Mouse (Mus musculus): ENCODE results near the gene Hist1h2bb. TPM values are rescaled to one million over a fixed set of nuclear protein-coding genes. Genes with fewer than 3 reads are reported as not detected.

Hist1h2bb gene
- polyA plus RNA-seq, 1 experiment from 2014 or later: 5.5 TPM

DNA sequence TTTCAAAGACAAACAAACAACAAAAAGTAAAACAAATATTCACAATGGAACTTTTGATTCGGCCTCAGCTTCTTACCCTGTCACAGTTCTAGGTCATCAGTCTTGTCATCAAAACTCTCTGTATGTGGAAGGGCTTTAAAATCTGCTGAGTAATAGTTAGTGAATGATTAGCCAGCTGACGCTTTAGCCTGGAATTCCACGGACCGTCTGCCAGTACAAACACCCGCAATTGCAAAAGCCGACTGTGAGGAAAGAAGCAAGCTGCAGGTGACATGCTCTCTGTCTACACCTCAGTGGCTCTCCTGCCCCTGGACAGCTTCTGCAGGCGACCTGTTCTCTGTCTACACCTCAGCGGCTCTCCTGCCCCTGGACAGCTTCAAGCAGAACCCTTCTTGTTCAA lies 16.1 kb upstream of the Hist1h2bb start:
- H3K27ac ChIP-seq: no peak overlapping the region
- WGBS: 62% methylated on average over 8 of the region's 8 CpGs
- no peak for ATAC-seq
- no peaks in the 10 kb centered on the region for H3K36me3 ChIP-seq (ENCODE audit: poor library complexity, severe bottlenecking)
- no peak overlapping the region for H3K4me3 ChIP-seq
- no peaks in the 10 kb centered on the region for H3K9me3 ChIP-seq (replicated peaks)
- no peaks in the 10 kb centered on the region for H3K27me3 ChIP-seq
- H3K4me1 ChIP-seq: no peaks in the 10 kb centered on the region
- H3K4me2 ChIP-seq: no peak overlapping the region
- no peak overlapping the region for H3K9ac ChIP-seq

DNA sequence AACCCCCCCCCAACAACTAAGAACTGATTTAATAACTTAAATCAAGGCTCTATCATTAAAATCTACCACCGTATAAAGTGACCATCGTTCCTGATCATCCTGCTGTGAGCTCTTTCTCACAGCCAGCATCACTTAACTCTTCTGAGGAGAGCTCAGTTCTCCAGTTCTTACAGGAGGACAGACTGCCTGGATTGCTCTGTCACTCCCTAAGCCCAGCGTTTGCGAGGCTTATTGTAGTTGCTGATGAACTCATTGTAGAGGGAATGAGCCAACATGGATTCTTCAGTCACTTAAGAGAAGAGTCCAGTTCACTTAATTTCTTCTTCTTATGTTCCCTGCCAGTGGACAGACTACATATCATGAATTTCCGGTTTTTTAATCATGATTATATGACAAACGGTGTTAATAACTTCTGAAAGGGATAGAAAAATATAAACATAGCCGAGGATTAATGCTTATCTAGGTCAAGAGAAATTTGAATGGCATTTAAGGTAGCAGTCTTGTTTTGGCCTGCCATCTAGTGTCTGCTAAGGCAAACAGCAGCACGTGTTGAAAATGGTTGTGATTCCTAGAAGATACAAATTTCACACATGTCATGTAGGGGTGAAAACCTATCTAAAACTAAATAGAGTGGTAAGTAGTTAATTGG lies 14.3 kb upstream of the Hist1h2bb start:
- 0 out of 2 replicates have a peak, but pooled peaks have one; percentile 51 for ATAC-seq
- Histone ChIP-seq H3K27ac (no peak overlapping the region), H3K4me3 (no peak overlapping the region), H3K27me3 (no peaks in the 10 kb centered on the region), H3K9ac (no peak overlapping the region), H3K36me3 (ENCODE audit: poor library complexity, severe bottlenecking) (no peaks in the 10 kb centered on the region), H3K9me3 (replicated peaks) (no peaks in the 10 kb centered on the region), H3K4me2 (no peak overlapping the region), H3K4me1 (no peaks in the 10 kb centered on the region)
- 26% methylated on average over 8 of the region's 8 CpGs for WGBS

DNA sequence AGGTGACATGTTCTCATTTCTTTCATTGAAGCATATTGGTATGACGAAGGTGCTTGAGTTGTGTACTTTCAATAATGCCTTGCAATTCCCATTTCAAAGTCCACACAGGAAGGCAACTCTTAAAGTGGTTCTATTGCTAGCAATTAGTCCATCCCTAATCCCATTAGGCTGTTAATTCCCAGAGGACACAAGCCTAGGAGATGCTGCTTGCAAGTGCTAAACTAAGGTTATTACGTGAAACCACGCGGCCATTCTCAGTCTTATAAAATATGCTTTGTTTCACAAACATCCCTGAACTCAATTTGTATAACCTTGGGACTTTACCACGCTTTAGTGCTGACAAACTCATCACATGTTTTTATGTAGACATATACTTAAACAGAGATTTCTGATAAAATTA lies 9.4 kb upstream of the Hist1h2bb start:
- Histone ChIP-seq H3K4me2 (no peak overlapping the region), H3K27ac (no peak overlapping the region), H3K4me1 (peaks cover 20% of the 10 kb centered on the region), H3K27me3 (no peaks in the 10 kb centered on the region), H3K9ac (no peak overlapping the region), H3K4me3 (no peak overlapping the region), H3K9me3 (replicated peaks) (no peaks in the 10 kb centered on the region), H3K36me3 (ENCODE audit: poor library complexity, severe bottlenecking) (no peaks in the 10 kb centered on the region)
- ATAC-seq: no peak
- WGBS: 84% methylated on average over 5 of the region's 5 CpGs

DNA sequence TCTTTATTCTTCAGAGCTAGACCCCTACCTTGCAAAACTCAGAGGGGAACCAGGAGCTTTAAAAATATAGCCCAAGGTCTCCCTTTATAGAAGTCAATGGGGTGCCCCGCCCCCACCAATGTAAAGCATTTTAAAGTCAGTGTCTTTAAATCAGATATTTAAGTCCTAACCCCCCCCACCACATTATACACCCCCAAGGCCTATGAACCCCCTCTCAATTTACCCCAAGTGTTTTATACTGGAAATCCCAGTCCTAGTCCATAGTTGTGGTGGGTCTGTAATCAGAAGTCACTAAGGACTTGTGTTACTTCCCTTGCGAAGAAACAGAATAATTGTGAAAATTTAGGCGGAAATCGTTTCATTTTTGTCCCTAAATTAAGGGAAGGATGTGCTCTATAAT lies 8.5 kb upstream of the Hist1h2bb start:
- 18% methylated on average over 4 of the region's 4 CpGs for WGBS
- H3K36me3 ChIP-seq (ENCODE audit: poor library complexity, severe bottlenecking): no peaks in the 10 kb centered on the region

DNA sequence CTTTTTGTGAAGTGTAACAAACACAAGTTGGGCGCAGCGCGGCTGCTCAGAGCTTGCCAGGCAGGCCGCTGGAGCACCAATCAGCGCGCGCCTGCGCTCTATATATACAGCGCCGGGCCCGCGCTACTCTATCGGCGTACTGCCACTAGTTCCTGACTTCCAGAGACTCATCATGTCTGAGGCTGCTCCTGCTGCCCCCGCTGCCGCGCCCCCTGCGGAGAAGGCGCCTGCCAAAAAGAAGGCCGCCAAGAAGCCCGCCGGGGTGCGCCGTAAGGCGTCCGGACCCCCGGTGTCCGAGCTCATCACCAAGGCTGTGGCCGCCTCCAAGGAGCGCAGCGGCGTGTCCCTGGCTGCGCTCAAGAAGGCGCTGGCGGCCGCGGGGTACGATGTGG lies 7.9 kb upstream of the Hist1h2bb start, which contains the start of gene Hist1h1c:
Gene Hist1h1c, plus strand, starts transcription at position 132 of the 392 bp plus-strand sequence.
- H3K4me2 ChIP-seq: peak within 1 kb of the TSS; percentile 98
- peak within 1 kb of the TSS; percentile 92 for H3K9ac ChIP-seq
- H3K4me3 ChIP-seq: peak within 1 kb of the TSS; percentile 57
- no peaks in the 10 kb centered on the region for H3K9me3 ChIP-seq (replicated peaks)
- H3K27ac ChIP-seq: peak within 1 kb of the TSS; percentile 98
- no peaks in the 10 kb centered on the region for H3K36me3 ChIP-seq (ENCODE audit: poor library complexity, severe bottlenecking)
- under 1% methylated on average over 38 of the region's 38 CpGs for WGBS
- H3K4me1 ChIP-seq: peaks cover 20% of the 10 kb centered on the region
- no peaks in the 10 kb centered on the region for H3K27me3 ChIP-seq
- peak; percentile 97 for ATAC-seq

More for the DNA sequence above, 8.5 kb upstream of the Hist1h2bb start:
- Histone ChIP-seq H3K4me2 (peak overlapping the region; percentile 98), H3K27ac (peak overlapping the region; percentile 98), H3K4me3 (no peak overlapping the region), H3K9ac (peak overlapping the region; percentile 92), H3K9me3 (replicated peaks) (no peaks in the 10 kb centered on the region), H3K4me1 (peaks cover 20% of the 10 kb centered on the region), H3K27me3 (no peaks in the 10 kb centered on the region)
- ATAC-seq: no peak

DNA sequence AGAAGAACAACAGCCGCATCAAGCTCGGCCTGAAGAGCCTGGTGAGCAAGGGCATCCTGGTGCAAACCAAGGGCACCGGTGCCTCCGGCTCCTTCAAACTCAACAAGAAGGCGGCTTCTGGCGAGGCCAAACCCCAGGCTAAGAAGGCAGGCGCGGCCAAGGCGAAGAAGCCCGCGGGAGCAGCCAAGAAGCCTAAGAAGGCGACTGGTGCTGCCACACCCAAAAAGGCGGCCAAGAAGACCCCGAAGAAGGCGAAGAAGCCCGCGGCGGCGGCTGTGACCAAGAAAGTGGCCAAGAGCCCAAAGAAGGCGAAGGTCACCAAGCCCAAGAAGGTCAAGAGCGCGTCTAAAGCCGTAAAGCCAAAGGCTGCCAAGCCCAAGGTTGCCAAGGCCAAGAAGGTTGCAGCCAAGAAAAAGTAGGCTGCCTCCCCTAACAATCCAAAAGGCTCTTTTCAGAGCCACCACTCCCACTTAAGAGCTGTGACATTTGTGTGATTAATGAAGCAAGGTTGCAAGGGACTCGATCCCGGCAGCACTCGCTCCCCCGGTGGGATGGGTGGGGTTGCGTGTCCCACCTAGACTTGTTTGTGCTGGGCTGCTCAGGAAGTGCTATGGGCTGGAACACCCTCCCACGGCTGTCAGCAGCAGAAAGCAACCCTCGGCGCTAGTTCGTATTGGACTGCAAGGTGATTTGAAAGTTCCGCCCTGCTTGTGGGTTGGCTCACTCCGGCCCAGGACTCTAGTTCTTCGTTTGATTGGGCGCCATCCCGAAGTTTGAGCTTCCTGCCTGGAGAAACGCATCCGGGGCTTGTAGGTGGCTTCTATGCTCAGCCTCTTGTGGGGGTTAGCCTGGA lies 7.2 kb upstream of the Hist1h2bb start:
- Histone ChIP-seq H3K27ac (peak overlapping the region; percentile 98), H3K4me1 (peaks cover 21% of the 10 kb centered on the region), H3K4me2 (peak overlapping the region; percentile 98), H3K9me3 (replicated peaks) (no peaks in the 10 kb centered on the region), H3K36me3 (ENCODE audit: poor library complexity, severe bottlenecking) (no peaks in the 10 kb centered on the region), H3K4me3 (peak overlapping the region; percentile 57), H3K9ac (peak overlapping the region; percentile 92), H3K27me3 (no peaks in the 10 kb centered on the region)
- peak; percentile 90 for ATAC-seq
- WGBS: 1% methylated on average over 39 of the region's 39 CpGs

DNA sequence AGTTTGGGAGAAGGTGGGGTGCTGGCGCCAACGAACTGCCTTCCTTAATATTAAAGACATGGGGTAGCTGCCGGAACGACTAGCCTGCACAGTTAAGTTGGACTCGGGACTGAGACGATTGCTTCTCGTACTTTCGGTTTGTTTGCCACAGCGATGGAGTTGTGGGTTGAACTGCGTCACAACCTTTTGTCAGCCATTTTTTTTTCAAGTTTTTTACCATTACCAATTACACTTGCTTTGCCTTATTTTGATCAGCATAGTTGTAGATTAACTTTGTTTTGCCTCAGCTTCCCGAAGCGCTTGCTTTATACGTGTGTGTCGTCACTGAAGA lies 6.6 kb upstream of the Hist1h2bb start:
- peak overlapping the region; percentile 57 for H3K4me3 ChIP-seq
- peak overlapping the region; percentile 98 for H3K27ac ChIP-seq
- peak overlapping the region; percentile 98 for H3K4me2 ChIP-seq
- no peaks in the 10 kb centered on the region for H3K36me3 ChIP-seq (ENCODE audit: poor library complexity, severe bottlenecking)
- peak overlapping the region; percentile 92 for H3K9ac ChIP-seq
- peaks cover 25% of the 10 kb centered on the region for H3K4me1 ChIP-seq
- no peak for ATAC-seq
- WGBS: 1% methylated on average over 14 of the region's 14 CpGs
- H3K9me3 ChIP-seq (replicated peaks): no peaks in the 10 kb centered on the region
- H3K27me3 ChIP-seq: no peaks in the 10 kb centered on the region

DNA sequence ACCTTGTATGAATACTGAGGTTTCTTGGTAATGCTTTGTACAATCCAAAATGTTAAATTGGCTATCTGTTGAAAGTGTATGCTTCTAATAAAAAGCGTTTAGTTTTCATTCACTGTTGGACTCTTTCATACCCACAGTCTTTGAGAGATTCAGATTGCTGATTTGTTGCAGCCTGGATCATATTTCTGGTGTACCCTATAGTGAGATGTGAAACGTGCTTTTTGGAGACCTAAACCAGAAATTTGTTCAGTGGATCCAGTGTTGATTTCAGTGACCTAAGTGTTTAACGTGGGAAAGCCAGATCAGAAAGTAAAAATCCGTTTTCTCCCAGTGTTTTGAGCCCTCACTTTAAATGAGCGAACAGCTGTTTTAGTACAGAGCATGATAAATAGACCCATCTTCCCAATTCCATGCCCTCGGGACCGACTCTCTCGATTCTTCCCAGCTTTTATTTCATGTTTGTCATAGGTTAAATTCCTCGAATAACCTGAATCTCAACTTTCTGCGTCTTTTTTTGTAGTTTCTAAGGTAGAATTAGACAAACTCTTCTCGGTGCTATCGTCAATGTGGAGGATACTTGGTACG lies 6.2 kb upstream of the Hist1h2bb start:
- peaks cover 25% of the 10 kb centered on the region for H3K4me1 ChIP-seq
- H3K27me3 ChIP-seq: no peaks in the 10 kb centered on the region
- ATAC-seq: no peak
- 40% methylated on average over 13 of the region's 13 CpGs for WGBS
- H3K9me3 ChIP-seq (replicated peaks): no peaks in the 10 kb centered on the region
- peak overlapping the region; percentile 92 for H3K9ac ChIP-seq
- H3K4me2 ChIP-seq: peak overlapping the region; percentile 98
- peak overlapping the region; percentile 98 for H3K27ac ChIP-seq
- H3K4me3 ChIP-seq: peak overlapping the region; percentile 57
- no peaks in the 10 kb centered on the region for H3K36me3 ChIP-seq (ENCODE audit: poor library complexity, severe bottlenecking)

DNA sequence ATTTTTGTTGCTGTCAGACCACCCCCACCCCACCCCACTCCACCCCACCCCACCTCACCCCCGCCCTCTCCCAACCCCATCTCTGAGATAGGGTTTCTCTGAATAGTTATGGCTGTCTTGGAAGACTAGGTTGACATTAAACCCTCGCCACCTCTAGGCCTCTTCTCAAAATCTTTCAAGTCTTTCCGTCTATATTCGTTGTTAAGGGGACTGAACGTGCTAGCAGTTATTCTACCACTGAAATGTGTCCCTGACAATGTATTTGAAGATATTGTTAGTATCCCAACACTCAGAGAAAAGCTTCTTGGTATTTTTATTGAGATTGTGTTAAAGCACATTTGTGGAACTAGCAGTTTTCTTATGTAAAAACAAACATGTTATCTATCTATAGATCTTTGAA lies 5.6 kb upstream of the Hist1h2bb start:
- Histone ChIP-seq H3K27ac (no peak overlapping the region), H3K9ac (no peak overlapping the region), H3K4me1 (peaks cover 25% of the 10 kb centered on the region), H3K9me3 (replicated peaks) (no peaks in the 10 kb centered on the region), H3K4me2 (peak overlapping the region; percentile 98), H3K36me3 (ENCODE audit: poor library complexity, severe bottlenecking) (no peaks in the 10 kb centered on the region), H3K4me3 (no peak overlapping the region), H3K27me3 (no peaks in the 10 kb centered on the region)
- ATAC-seq: no peak
- WGBS: 72% methylated on average over 5 of the region's 5 CpGs

DNA sequence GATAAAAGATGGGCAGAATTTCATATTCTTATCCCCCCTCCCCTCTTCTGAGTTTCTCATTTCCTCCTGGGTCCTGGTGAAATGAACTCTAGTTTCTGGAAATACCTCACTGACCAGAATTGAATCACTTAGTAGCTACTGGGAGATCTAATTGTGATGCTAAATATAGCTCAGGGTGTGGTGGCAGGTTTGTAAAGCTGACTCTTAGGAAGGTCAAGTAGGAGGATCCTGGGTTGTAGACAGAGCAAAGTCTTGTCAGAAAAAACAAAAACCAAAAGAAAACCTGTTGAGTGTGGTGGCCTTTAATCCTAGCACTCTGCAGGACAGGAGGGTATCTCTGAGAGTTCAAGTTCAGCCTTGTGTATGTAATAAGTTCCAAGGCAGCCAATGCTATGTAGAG lies 4.5 kb upstream of the Hist1h2bb start:
- H3K4me3 ChIP-seq: no peak overlapping the region

DNA sequence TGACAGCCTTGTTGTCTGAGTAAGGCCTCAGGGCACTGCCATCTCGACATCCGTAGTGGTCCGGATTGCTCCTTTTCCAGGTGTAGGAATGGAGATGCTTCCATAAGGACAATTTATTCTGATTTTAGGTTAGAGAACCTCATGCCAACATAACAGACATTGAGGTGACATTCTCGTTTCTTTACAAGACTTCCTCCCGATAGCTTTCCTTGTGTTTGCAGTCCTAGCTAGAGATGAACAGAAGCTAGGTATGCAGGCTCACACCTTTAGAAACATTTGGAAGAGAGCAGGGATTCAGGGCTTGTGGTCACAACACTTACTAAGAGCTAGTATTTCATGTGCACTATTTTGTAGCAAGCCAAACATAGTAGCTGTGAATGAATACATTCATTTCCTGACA lies 3.3 kb upstream of the Hist1h2bb start:
- Histone ChIP-seq H3K9me3 (replicated peaks) (no peaks in the 10 kb centered on the region), H3K4me1 (peaks cover 35% of the 10 kb centered on the region), H3K9ac (no peak overlapping the region), H3K4me3 (no peak overlapping the region), H3K27me3 (no peaks in the 10 kb centered on the region), H3K36me3 (ENCODE audit: poor library complexity, severe bottlenecking) (no peaks in the 10 kb centered on the region), H3K27ac (peak overlapping the region; percentile 21; the same call in 1 of the 2 replicates), H3K4me2 (no peak overlapping the region)
- 84% methylated on average over 5 of the region's 5 CpGs for WGBS
- ATAC-seq: no peak

More for the DNA sequence above, 4.5 kb upstream of the Hist1h2bb start:
- H3K27me3 ChIP-seq: no peaks in the 10 kb centered on the region
- no peak overlapping the region for H3K4me2 ChIP-seq
- H3K4me1 ChIP-seq: peaks cover 26% of the 10 kb centered on the region
- no peak overlapping the region for H3K9ac ChIP-seq
- H3K36me3 ChIP-seq (ENCODE audit: poor library complexity, severe bottlenecking): no peaks in the 10 kb centered on the region
- no peak for ATAC-seq
- no peak overlapping the region for H3K27ac ChIP-seq
- no peaks in the 10 kb centered on the region for H3K9me3 ChIP-seq (replicated peaks)

DNA sequence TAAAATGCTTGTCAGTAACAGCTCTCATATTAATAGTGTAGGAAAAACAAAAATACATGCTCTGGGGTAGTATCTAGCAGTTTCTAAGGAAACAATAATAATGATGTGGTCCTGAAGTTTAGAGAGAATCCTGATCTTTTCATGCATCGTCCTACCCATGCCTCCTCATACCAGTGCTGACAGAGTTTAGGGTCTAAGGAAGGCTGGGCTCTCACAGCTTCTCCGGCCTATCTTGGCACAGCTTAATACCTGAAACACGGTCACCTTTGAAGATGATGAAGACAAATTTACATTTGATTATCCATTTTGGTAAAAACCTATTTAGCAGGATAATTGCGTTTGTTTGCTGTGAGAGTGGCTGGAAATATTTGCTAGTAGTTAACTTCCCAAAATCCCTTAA lies 2.6 kb upstream of the Hist1h2bb start:
- H3K4me3 ChIP-seq: no peak overlapping the region; the same call in 1 of the 2 replicates
- ATAC-seq: no peak
- H3K9ac ChIP-seq: peak overlapping the region; percentile 60; the same call in 1 of the 2 replicates
- 39% methylated on average over 4 of the region's 4 CpGs for WGBS
- H3K9me3 ChIP-seq (replicated peaks): no peaks in the 10 kb centered on the region
- H3K4me1 ChIP-seq: peaks cover 40% of the 10 kb centered on the region
- no peaks in the 10 kb centered on the region for H3K36me3 ChIP-seq (ENCODE audit: poor library complexity, severe bottlenecking)
- no peaks in the 10 kb centered on the region for H3K27me3 ChIP-seq
- H3K27ac ChIP-seq: peak overlapping the region; percentile 86
- peak overlapping the region; percentile 67 for H3K4me2 ChIP-seq

All from forebrain, embryonic 13.5 days (tissue).